ENCODE assay signal across 11 mouse cellular contexts in genomic region chrX:166147158-166147846, GRCm38 (mm10). TPM values are rescaled to one million over a fixed set of nuclear protein-coding genes. Genes with fewer than 3 reads are reported as not detected.
A peak's percentile ranks its signal among the peaks of the same experiment; 100 is the strongest.
DNase-seq lines count a peak whose midpoint lies in the region; ATAC-seq and TF ChIP-seq lines count a peak whose summit lies in the region.
"Had no signal": no experiment of that assay in that cellular context is flagged by ENCODE, and none has a peak within 500 bp of the region (broad histone marks: within the 10 kb centered on the region; RNA-seq: fewer than 3 reads in every experiment).

No protein-coding gene starts in this region.

- 37% methylated on average over 15 of the region's 15 CpGs for WGBS in forebrain, embryonic 15.5 days
- WGBS in neural tube, embryonic 14.5 days, result 44% methylated on average over 15 of the region's 15 CpGs

- H3K9ac ChIP-seq in forebrain, embryonic 15.5 days (replicated peaks), result no peak overlapping the region
- H3K9ac ChIP-seq in neural tube, embryonic 14.5 days (replicated peaks; ENCODE audit: low read depth, low read length), result no peak overlapping the region
- H3K9ac ChIP-seq: liver, embryonic 14.5 days had no signal

- peak overlapping the region; percentile 40 for H3K4me3 ChIP-seq in layer of hippocampus, adult 2 months
- H3K4me3 ChIP-seq in forebrain, embryonic 15.5 days, result no peak overlapping the region
- H3K4me3 ChIP-seq in neural tube, embryonic 14.5 days (ENCODE audit: low read depth, low read length), result no peak overlapping the region

- H3K4me1 ChIP-seq in forebrain, embryonic 15.5 days, result no peaks in the 10 kb centered on the region
- H3K4me1 ChIP-seq in neural tube, embryonic 14.5 days (ENCODE audit: control insufficient read depth, insufficient read depth, low read length), result no peaks in the 10 kb centered on the region

- no peaks in the 10 kb centered on the region for H3K9me3 ChIP-seq in forebrain, embryonic 15.5 days
- no peaks in the 10 kb centered on the region for H3K9me3 ChIP-seq in neural tube, embryonic 14.5 days (ENCODE audit: control insufficient read depth, low read length)

- peak overlapping the region; percentile 28; the same call in 1 of the 2 replicates for H3K4me2 ChIP-seq in forebrain, embryonic 15.5 days (replicated peaks)
- no peak overlapping the region for H3K4me2 ChIP-seq in neural tube, embryonic 14.5 days (ENCODE audit: low read depth, low read length)
- H3K4me2 ChIP-seq: heart, embryonic 11.5 days had no signal

- DNase-seq in layer of hippocampus, adult 2 months (ENCODE audit: low spot score in 2 of 2), result peak; percentile 13 to 14
- no peak for DNase-seq in layer of hippocampus, adult 8-10 months (ENCODE audit: low spot score in 2 of 2)
- peak; percentile 7 to 23 for DNase-seq in cerebellum, postnatal 36 days
- no peak for DNase-seq in heart, adult 11 months
- DNase-seq in spleen, postnatal 10 days (ENCODE audit: low spot score in 2 of 2), result no peak

- ATAC-seq in forebrain, embryonic 15.5 days (replicated peaks), result peak; percentile 92
- ATAC-seq in neural tube, embryonic 14.5 days (ENCODE audit: low read depth), result peak; percentile 91
- ATAC-seq: activated CD4-positive, CD25-positive, alpha-beta regulatory T cell, adult 4 months; intestine, embryonic 16.5 days had no signal

- H3K27me3 ChIP-seq in forebrain, embryonic 15.5 days, result no peaks in the 10 kb centered on the region
- no peaks in the 10 kb centered on the region for H3K27me3 ChIP-seq in neural tube, embryonic 14.5 days (ENCODE audit: control insufficient read depth, insufficient read depth, low read length)

- peak; percentile 71 for TF ChIP-seq CTCF in layer of hippocampus, adult 2 months (conservative IDR thresholded peaks at IDR 0.05)

- no peaks in the 10 kb centered on the region for H3K36me3 ChIP-seq in forebrain, embryonic 15.5 days
- no peaks in the 10 kb centered on the region for H3K36me3 ChIP-seq in neural tube, embryonic 14.5 days (ENCODE audit: control insufficient read depth, insufficient read depth, low read length)

- H3K27ac ChIP-seq in layer of hippocampus, adult 2 months, result no peak overlapping the region
- no peak overlapping the region for H3K27ac ChIP-seq in forebrain, embryonic 15.5 days (replicated peaks)
- H3K27ac ChIP-seq in neural tube, embryonic 14.5 days (ENCODE audit: low read depth, low read length), result no peak overlapping the region
- H3K27ac ChIP-seq: liver, embryonic 14.5 days had no signal

RNA-seq across cellular contexts. Expression of gene Gemin8, which starts 23.0 kb away (rescaled TPM):
- total RNA-seq in layer of hippocampus, adult 2 months (2021), result 10 to 100 TPM; 14.2 to 14.7 TPM
- total RNA-seq in layer of hippocampus, adult 8-10 months (2022), result 10 to 100 TPM; 12.4 to 16.2 (median 13.1) TPM
- polyA plus RNA-seq in forebrain, embryonic 15.5 days (2015; fragmentation: Nextera tagmentation; extraction: Ambion mirVana), result 11.0 and 11.4 TPM in 2 replicates
- 7.8 and 8.0 TPM in 2 replicates for polyA plus RNA-seq in neural tube, embryonic 14.5 days (2014; fragmentation: Nextera tagmentation; extraction: Ambion mirVana)

Comparison
In these comparisons a context has a peak if more than half of its experiments do, and no peak if none do; other contexts are left out.
1. DNase-seq: peak in layer of hippocampus, adult 2 months (2 of 2) and cerebellum, postnatal 36 days (2 of 2); none in layer of hippocampus, adult 8-10 months (0 of 2), heart, adult 11 months (single experiment) and spleen, postnatal 10 days (0 of 2).